Mouse (Mus musculus): ENCODE measurements at regions not wholly inside any gene's neighbourhood (a gene's known extent, or its start where the extent isn't known, plus 50 kb on each side); places are given as distances from the start of the nearest gene placed in this dataset.
"Not testable (repeated sequence)": the region's sequence is repeated elsewhere in the genome, so short reads cannot be mapped to it uniquely, and the experiment has no call there.

- dilution Hi-C loops (cut with MboI; ENCODE audit: extremely low pct_ligation_motif_present, extremely low pct_unique_long_range_greater_than_20kb, low sequenced_read_pairs): not testable (repeated sequence)
- TF ChIP-seq POLR2A (IDR thresholded peaks at IDR 0.05; ENCODE audit: low read depth, low read length) (0 out of 2 replicates have a peak, but pooled peaks have one; percentile 12), SIN3A (IDR thresholded peaks at IDR 0.05; ENCODE audit: low read length) (peak; percentile 28; the same call in 1 of the 2 replicates), USF2 (conservative IDR thresholded peaks at IDR 0.05; ENCODE audit: low read depth, low read length) (peak; percentile 72), MAX (IDR thresholded peaks at IDR 0.05; ENCODE audit: low read length) (peak; percentile 53), MXI1 (IDR thresholded peaks at IDR 0.05; ENCODE audit: low read depth, low read length) (peak; percentile 39; the same call in 1 of the 2 replicates), USF1 (IDR thresholded peaks at IDR 0.05; ENCODE audit: low read depth, low read length) (peak; percentile 73), BHLHE40 (IDR thresholded peaks at IDR 0.05; ENCODE audit: low read depth, low read length) (peak; percentile 85), TCF12 (IDR thresholded peaks at IDR 0.05; ENCODE audit: low read depth, low read length) (0 out of 2 replicates have a peak, but pooled peaks have one; percentile 26)
Measured at GRCm38 (mm10) chr3:40425183-40425844, 105.8 kb upstream of the Intu start.

GRCm38 (mm10) chr3:40426070-40426469 is 105.0 kb upstream of the Intu start:
- no peaks in the 10 kb centered on the region for H3K9me3 ChIP-seq (replicated peaks; ENCODE audit: low read length)
- H3K27me3 ChIP-seq (replicated peaks): no peaks in the 10 kb centered on the region
- H3K36me3 ChIP-seq (replicated peaks in 1 of 2; ENCODE audit: control insufficient read depth in 1 of 2, insufficient read depth in 1 of 2, low read length in 1 of 2): no peaks in the 10 kb centered on the region
- dilution Hi-C loops (cut with MboI; ENCODE audit: extremely low pct_ligation_motif_present, extremely low pct_unique_long_range_greater_than_20kb, low sequenced_read_pairs) (no loop called here), in situ Hi-C loops (cut with MboI; ENCODE audit: low pct_ligation_motif_present, low pct_unique_long_range_greater_than_20kb, low sequenced_read_pairs) (no loop called here)
- no peaks in the 10 kb centered on the region for H3K79me2 ChIP-seq (replicated peaks; ENCODE audit: control insufficient read depth, extremely low read depth, insufficient read depth, poor library complexity, severe bottlenecking)
- peaks cover 0 to 28% of the 10 kb centered on the region in 2 experiments; a peak in 2 of 4 replicates for H3K4me1 ChIP-seq (ENCODE audit: control insufficient read depth in 1 of 2, insufficient read depth in 2 of 2)
- no peak overlapping the region for H3K27ac ChIP-seq (ENCODE audit: insufficient read depth, low read depth)
- no peak overlapping the region for H3K4me2 ChIP-seq (ENCODE audit: insufficient read depth, low read depth, poor library complexity, severe bottlenecking)
- TF ChIP-seq NELFE (IDR thresholded peaks at IDR 0.05; ENCODE audit: low read depth, low read length): no peak
- TF ChIP-seq TBP (conservative IDR thresholded peaks at IDR 0.05; ENCODE audit: low read depth, low read length): no peak
- no peak for TF ChIP-seq PAX5 (IDR thresholded peaks at IDR 0.05; ENCODE audit: low read length)
- no peak for TF ChIP-seq MAZ (IDR thresholded peaks at IDR 0.05; ENCODE audit: low read depth, low read length)
- TF ChIP-seq JUN (IDR thresholded peaks at IDR 0.05; ENCODE audit: insufficient read depth, low read depth, low read length): no peak
- TF ChIP-seq MYC (IDR thresholded peaks at IDR 0.05; ENCODE audit: low read depth, low read length): no peak
- peak; percentile 70; the same call in 1 of the 2 replicates for TF ChIP-seq BHLHE40 (IDR thresholded peaks at IDR 0.05; ENCODE audit: low read depth, low read length)
- TF ChIP-seq CHD2 (IDR thresholded peaks at IDR 0.05; ENCODE audit: low read length): no peak
- no peak for TF ChIP-seq CTCF (conservative IDR thresholded peaks at IDR 0.05 in 1 of 2, IDR thresholded peaks at IDR 0.05 in 1 of 2; ENCODE audit: low read depth in 2 of 2, low read length in 2 of 2)
- peak; percentile 49; the same call in 1 of the 2 replicates for TF ChIP-seq EP300 (IDR thresholded peaks at IDR 0.05; ENCODE audit: low read length)
- TF ChIP-seq CHD1 (IDR thresholded peaks at IDR 0.05; ENCODE audit: low read depth, low read length): no peak
- TF ChIP-seq MXI1 (IDR thresholded peaks at IDR 0.05; ENCODE audit: low read depth, low read length): no peak
- DNase-seq (ENCODE audit: extremely low read depth): peak; percentile 19
- no peak overlapping the region for H3K9ac ChIP-seq (ENCODE audit: insufficient read depth, low read depth)
- H3K4me3 ChIP-seq (replicated peaks in 1 of 3; ENCODE audit: low read depth in 2 of 3, low read length in 2 of 3, poor library complexity in 1 of 3): no peak overlapping the region

More at GRCm38 (mm10) chr3:40425183-40425844, 105.8 kb upstream of the Intu start:
- H3K9me3 ChIP-seq (replicated peaks; ENCODE audit: low read length); H3K4me3 ChIP-seq (replicated peaks in 1 of 3; ENCODE audit: low read depth in 2 of 3, low read length in 2 of 3, poor library complexity in 1 of 3); H3K27ac ChIP-seq (ENCODE audit: insufficient read depth, low read depth); H3K36me3 ChIP-seq (replicated peaks in 1 of 2; ENCODE audit: control insufficient read depth in 1 of 2, insufficient read depth in 1 of 2, low read length in 1 of 2); H3K79me2 ChIP-seq (replicated peaks; ENCODE audit: control insufficient read depth, extremely low read depth, insufficient read depth, poor library complexity, severe bottlenecking); in situ Hi-C loops (cut with MboI; ENCODE audit: low pct_ligation_motif_present, low pct_unique_long_range_greater_than_20kb, low sequenced_read_pairs); H3K27me3 ChIP-seq (replicated peaks): not testable (repeated sequence)
- peak overlapping the region; percentile 39; the same call in 1 of the 2 replicates for H3K9ac ChIP-seq (ENCODE audit: insufficient read depth, low read depth)
- H3K4me2 ChIP-seq (ENCODE audit: insufficient read depth, low read depth, poor library complexity, severe bottlenecking): peak overlapping the region; percentile 89; the same call in 1 of the 2 replicates
- DNase-seq (ENCODE audit: extremely low read depth): peak; percentile 50
- H3K4me1 ChIP-seq (ENCODE audit: control insufficient read depth in 1 of 2, insufficient read depth in 2 of 2): peaks cover 0 to 28% of the 10 kb centered on the region in 2 experiments; a peak in 2 of 4 replicates
